Mouse (Mus musculus) ES-E14 (cell line): ENCODE results near the gene Pla1a.

Experiments
- CHD2 ChIP-seq: IDR thresholded peaks from 2 replicates; pipeline ENCODE4 v1.6.1; 2014; ENCODE audit warnings: mild to moderate bottlenecking, low read depth, low read length, inconsistent platforms
- HCFC1 ChIP-seq: IDR thresholded peaks from 2 replicates; pipeline ENCODE4 v1.6.1; 2012; ENCODE audit warnings: low read length, inconsistent platforms, borderline replicate concordance; ENCODE audit not compliant: insufficient read depth
- MAFK ChIP-seq: IDR thresholded peaks from 2 replicates; pipeline ENCODE4 v1.6.1; 2014; ENCODE audit warnings: mild to moderate bottlenecking, low read depth, low read length, inconsistent platforms; ENCODE audit not compliant: insufficient read depth
- ZC3H11A ChIP-seq: IDR thresholded peaks from 2 replicates; pipeline ENCODE4 v1.6.1; 2012; ENCODE audit warnings: low read depth, mild to moderate bottlenecking, inconsistent platforms, low read length, borderline replicate concordance
- ZNF384 ChIP-seq: IDR thresholded peaks from 2 replicates; pipeline ENCODE4 v1.6.1; 2012; ENCODE audit warnings: low read depth, low read length, inconsistent platforms

DNA sequence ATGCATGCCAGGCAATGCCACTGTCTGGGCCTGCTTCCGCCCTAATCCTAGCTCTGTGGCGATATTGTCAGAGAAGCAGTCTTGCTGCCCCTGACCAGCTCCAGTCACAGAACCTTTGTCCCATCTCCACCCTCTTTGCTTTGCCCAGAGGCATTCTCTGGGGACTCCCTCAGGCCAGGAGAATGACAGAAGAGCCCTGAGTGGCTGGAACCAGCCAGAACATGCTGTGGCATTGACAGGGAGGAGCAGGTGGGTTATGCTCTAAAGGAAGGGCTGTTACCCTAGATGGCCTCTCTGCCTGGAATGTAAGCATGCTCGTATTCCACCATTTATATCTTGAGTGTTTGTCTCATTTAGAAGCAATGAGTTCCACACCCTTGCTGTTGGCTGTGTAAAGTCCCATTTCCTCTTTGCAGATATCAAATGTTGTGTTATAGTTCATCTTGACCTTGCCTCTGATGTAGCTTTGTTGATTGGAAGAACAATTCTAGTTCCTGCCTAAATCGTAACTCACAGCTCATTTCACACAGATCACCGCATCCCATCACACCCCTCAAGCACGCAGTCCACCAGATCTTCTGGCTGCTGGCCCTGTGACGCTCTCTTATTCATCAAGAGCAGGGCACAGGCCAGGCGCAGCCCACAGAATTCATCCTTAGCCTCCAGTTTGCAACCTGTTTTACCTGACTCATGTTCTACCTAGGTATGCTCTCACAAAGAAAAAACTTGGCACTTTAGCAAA lies 62.1 kb downstream of the Pla1a start:
- no peak for TF ChIP-seq HCFC1
- no peak for TF ChIP-seq ZC3H11A
- no peak for TF ChIP-seq CHD2
- TF ChIP-seq MAFK, result no peak
- no peak for TF ChIP-seq ZNF384
